Mouse (Mus musculus) mature B cell (primary cell): ENCODE measurements around the gene Polr3e.
"Not testable (repeated sequence)": the region's sequence is repeated elsewhere in the genome, so short reads cannot be mapped to it uniquely, and the experiment has no call there.

ENCODE experiments used
- in situ Hi-C: fragments of 300-500 bp; cut with MboI; formaldehyde crosslinking; loops from 2 replicates; pipeline ENCODE4 v1.14.3; 2019

The Polr3e gene

DNA sequence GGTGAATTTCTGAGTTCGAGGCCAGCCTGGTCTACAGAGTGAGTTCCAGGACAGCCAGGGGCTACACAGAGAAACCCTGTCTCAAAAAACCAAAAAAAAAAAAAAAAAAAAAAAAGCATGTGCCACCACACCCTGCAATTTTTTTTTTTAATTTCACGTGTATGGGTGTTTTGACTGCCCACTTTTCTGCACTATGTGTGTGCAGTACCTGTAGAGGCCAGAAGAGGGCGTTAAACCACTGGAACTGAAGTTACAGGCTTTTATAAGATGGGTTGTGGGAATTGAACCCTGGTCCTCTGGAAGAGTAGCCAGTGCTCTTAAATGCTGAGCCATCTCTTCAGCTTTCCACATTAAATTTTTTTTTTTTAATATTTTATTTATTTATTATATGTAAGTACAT lies 7.4 kb upstream of the Polr3e start:
- in situ Hi-C loops = not testable (repeated sequence)

DNA sequence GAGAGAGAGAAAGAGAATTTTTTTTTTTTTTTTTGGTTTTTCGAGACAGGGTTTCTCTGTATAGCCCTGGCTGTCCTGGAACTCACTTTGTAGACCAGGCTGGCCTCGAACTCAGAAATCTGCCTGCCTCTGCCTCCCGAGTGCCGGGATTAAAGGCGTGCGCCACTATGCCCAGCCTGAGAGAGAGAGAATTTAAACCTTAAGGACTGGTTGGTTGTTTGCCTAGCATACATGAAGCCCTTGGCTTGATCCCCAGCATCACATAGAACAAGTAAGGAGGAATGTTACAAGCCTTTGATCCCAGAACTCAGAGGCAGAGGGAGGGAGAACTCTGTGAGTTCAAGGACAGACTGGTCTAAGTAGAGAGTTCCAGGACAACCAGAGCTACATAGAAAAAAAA lies 6.3 kb upstream of the Polr3e start:
- in situ Hi-C loops = not testable (repeated sequence)

DNA sequence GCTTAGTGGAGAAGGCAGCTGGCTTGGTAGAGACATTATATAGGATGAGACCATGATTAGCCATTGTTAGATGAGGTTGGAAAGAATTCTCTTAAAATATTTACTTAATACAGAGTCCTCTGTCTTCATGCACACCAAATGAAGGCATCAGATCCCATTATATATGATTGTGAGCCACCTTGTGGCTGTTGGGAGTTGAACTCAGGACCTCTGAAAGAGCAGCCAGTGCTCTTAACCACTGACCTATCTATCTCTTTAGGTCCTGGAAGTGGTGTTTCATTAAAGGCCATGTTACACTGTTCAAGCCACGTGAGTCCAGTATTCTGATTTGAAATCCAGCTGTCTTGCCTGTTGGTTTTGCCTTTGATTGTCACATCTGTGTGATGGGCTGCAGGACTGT lies 4.2 kb upstream of the Polr3e start:
- in situ Hi-C loops = no loop called here

DNA sequence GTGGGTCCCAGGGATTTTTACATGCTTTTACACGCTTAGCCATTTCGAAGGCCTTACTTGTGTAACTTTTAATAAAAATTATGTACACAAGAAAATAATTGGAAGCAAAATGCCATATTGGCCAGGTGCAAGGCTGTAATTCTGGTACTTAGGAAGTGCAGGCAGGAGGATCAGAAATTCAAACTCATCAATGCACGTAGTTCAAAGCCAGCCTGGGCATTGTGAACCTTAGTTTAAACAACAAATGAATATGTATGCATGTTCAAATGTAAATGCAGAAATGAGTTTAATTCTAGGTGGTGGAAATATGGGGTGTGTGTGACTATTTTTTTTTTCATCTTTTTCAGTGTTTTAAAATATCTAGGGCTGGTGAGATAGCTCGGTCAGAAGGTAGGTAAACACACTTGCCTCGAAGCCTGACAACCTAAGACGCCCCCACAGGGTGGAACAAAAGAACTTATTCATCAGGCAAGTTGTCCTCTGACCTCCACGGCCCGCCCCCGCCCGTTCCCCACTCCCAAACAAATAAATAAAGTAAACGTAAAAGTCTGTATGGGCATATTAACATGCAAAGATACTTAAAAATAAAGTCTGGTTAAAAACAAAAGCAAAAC lies 1.2 kb upstream of the Polr3e start:
- in situ Hi-C loops = no loop called here

DNA sequence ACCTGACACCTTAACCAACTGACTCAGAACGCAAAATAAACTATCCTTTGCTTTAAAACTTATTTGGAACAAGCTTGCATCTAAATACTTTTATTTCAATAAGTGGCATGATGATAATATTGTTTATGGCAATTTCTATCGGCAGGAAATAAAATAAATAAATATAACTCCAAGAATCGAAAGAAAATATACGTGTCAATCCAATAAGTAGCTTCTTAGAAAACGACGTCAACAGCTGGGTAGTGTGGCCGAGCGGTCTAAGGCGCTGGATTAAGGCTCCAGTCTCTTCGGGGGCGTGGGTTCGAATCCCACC lies 309 bp upstream of the Polr3e start:
- in situ Hi-C loops = no loop called here

DNA sequence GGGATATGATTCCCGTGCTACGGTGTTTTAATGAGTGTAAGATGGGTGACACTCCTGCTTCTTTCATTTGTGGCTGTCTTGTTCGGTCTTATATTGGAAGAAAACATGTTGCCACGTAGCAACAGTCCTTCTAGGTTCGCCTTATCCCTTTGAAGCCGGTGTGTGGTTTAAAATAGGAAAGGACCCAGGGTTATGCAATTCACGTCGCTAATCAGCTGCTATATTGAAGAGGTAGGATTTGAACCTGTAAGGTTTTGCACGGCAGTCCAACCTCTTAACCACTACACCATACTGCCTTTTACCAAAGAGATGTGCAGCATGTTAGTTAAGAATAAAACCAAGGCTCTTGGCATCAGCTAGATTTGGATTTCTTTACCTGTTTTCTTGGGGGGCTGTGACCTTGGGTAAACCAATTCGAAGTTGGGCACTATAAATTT lies 1.0 kb downstream of the Polr3e start:
- in situ Hi-C loops = no loop called here

DNA sequence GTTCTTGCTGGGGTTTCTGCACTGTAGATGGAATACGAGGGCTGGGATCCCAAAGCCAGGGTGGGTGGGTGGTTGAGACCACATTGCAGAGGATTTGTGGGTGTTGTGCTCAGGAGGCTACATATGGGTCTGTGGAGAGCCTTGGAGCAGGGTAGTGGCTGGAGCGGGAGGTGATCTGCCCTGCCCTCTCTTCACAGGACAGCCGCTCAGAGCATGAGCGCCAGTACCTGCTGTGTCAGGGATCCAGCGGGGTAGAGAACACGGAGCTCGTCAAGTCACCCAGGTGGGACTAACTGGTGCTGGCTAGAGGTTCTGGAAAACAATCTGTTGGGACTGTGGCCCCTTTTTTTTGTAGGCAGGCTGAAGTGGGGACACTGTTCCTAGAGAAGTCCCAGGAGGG lies 15.6 kb downstream of the Polr3e start:
- in situ Hi-C loops = no loop called here

DNA sequence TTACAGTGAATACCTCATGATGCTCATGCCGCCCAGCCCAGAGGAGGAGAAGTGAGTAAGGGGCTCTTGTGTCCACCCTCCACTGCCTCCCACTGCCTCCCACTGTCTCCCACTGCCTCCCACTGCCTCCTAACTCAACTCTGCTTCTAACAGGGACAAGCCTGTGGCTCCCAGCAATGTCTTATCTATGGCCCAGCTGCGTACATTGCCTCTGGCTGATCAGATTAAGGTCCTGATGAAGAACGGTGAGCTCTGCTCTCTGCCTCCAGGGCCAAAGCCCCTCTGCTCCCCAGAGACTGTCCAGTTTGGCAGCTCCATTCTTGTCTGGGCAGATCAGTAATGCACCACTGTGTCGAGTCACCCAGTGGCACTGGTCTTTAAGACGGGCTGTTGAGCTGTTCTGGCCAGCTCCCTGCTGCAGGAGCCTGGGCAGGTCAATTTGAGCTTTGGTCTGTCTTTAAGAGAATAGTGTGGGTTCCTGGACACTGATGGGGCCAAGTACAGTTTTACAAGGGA lies 16.2 kb downstream of the Polr3e start:
- in situ Hi-C loops = no loop called here

DNA sequence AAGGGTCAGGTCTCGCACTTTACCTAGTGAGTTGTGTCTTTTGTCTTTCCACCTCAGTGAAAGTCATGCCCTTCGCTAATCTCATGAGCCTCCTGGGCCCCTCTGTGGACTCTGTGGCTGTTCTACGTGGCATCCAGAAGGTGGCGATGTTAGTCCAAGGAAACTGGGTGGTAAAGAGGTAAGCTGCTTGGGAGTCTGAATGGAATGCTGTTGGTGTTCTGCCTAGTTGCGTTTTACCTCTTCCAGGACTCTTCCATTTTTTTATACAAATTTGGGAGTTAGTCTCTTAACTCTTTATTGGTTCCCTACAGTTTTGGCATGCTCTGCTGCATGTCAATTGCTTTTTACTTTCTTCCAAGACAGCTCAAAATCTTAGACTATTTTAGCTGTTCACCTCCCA lies 17.2 kb downstream of the Polr3e start:
- in situ Hi-C loops = no loop called here

DNA sequence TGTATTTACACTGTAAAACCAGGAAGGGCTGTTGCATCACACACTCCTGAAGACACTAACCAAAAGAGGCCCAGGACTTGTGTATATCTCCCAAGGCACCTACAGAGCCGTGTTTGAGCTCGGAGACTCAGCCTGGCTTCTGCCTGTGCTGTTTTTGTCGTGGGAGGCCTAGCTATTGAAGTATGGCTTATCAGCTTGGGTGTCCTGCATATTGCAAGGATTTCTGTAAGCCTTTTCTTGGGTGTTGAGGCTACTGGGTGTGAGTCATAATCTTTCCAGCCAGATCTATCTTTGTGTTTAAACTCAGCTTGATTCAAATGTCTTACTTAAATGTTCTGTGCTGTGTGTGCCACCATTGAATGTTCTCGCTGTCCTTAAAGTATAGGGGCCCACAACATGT lies 19.0 kb downstream of the Polr3e start:
- in situ Hi-C loops = no loop called here

DNA sequence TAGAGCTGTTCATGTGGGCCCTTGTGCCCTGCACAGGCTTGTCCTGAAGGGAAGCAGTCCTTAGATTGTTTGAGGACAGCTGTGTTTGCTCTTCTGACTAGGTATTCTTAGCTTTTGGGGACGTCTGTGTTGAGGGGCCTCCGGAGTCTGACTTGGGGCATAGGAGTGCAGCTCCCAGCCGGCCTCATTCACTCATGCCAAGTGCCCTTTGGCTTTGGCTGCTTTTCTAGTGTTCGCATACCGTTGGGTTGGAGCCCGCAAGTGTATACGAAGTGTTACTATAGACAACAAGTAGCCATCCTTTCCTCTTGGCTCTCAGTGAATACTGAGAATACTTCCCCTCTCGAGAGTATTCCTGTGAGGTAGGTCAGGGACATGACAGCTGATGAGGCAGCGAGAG lies 20.7 kb downstream of the Polr3e start:
- in situ Hi-C loops = no loop called here

DNA sequence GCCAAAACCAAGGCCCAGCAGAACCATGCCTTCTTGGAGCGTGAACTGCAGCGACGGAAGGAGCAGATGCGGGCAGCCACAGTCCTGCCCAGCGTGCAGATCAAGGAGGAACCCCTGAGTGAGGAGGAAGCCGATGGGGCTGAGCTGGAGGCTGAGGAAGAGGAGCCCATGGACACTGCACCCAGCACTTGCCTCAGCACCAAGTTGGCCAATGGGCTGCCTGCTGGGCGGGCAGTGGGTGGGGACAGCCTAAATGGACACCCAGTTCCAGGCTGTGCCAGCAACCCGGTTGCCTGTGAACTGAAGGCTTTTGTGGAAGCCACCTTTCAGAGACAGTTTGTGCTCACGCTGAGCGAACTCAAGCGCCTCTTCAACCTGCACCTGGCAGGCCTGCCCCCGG lies 22.8 kb downstream of the Polr3e start:
- in situ Hi-C loops = no loop called here

DNA sequence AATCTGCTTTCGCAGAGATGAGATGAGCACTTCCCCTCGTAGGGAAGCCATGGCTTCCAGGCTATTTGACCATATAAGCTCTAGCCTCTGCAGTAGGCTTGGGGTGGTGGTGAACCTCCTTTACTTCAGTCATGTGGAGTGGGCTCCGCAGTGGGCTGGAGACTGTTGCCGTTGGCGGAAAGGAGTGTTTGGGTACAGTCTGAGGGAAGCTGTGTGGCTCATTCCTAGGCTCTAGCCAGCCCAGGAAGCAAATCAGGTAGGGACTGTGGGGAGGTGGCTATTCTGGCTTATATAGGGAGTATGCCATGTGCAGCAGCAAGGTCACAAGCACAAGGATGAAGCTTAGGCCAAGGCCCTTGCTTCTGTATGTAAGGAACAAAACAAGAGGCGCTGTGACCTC lies 23.7 kb downstream of the Polr3e start:
- in situ Hi-C loops = no loop called here

DNA sequence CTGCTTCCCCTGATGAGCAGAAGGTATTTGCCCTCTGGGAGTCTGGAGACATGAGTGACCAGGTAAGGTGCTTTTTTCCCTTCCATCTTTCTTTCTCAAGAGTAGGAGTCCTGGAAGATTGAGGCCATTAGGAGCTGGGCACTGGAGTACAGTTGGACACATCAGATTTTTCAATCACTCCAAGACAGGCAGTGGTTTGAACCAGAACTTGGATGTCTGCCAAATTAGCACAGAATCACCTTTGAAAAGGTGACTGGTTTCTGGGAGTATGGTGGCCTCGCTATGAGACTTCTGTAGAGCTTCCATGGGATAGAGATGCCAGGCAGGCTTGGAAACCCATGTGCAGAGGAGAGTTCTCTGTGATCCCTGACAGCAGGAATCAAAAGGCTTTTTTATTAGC lies 25.0 kb downstream of the Polr3e start:
- in situ Hi-C loops = no loop called here

DNA sequence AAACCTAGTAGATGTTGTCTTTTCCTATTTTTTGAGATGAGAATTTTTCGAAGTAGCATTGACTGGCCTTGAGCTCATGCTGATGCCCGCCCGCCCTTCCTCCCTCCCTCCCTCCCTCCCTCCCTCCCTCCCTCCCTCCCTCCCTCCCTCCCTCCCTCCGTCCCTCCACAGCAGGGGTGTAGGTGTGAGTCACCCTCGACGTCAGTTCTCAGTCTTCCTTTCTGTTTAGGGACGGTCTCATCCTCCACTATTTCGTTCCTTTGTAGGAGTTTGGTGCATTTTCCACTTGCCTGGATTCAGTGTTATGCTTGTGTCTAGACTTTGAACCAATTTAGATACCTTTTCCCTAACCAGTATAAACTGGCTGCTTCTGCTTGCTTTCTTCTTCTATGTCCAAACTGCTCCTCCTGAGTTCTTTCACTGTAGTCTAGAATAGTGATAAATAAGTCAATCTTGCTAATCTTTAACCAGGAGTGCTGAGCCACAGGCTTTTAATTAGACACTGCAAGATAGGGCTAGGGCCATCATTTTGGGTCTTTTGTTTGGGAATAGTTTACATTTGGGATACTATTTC lies 26.5 kb downstream of the Polr3e start:
- in situ Hi-C loops = no loop called here

DNA sequence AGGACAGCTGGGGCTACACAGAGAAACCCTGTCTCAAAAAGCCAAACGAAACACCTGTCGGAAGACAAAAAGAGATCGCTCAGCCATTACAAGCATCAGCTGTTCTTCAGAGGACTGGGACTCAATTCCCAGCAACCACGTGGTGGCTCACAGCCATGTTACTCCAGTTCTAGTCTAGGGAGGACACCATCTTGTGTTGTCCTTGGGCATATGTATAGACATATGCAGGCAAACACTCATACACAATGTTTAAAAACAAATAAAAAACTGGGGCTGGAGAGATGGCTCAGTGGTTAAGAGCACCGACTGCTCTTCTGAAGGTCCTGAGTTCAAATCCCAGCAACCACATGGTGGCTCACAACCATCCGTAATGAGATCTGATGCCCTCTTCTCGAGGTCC lies 36.0 kb downstream of the Polr3e start:
- in situ Hi-C loops = not testable (repeated sequence)

DNA sequence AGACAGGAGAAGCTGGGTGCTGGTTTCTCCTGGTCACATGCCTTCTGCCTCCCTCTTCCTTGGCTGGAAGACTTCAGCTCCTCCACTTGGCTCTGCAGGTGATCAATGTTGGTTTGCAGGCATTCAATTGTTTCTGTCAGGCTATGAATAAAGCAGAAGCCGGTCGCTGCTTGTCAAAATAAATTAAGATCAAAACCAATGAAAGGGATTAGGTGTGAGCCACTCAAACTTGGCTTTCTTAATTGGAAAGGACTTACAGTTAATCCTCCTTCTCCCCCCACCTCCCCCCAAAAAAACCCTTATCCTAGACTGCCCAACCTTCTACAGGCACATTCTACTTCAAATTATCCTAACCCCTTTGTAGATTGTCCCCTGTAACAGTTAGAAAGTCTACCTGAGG lies 42.6 kb downstream of the Polr3e start:
- in situ Hi-C loops = no loop called here

DNA sequence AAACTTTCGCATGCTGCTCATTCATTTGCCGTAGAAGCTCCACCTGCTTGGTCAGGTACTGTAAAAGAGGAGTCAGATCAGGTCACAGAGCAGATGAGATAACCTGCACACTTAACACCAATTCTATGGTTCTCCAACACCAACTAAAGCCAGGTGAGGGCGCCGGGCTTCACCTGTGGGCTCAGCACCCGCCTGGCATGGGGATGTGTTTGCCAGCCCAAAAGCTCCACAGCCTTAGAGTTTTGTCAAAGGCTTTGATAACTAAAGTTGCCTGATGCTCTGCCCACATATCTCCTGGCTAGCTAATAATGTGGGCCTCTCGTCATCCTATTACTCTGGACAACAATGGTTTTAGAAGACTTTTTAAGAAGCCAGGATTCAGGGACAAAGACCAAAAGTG lies 43.1 kb downstream of the Polr3e start:
- in situ Hi-C loops = no loop called here

DNA sequence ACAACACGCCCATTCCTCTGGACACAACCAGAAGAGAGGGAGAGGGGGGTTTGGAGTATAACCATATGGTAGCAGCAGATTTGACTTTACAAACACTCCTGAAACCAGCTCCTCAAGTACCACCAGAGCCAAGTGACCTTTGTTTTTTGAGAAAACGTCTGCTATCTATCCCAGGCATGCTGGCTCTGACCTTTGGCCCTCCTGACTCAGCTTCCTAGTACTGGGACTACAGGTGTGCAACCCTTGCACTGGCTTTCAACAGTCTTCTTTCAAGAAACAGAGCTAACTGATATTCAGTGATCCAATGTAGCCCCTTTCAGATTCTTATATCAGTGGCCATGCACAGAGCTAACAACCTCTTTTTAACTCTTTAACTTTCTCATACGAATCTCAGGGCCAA lies 44.3 kb downstream of the Polr3e start:
- in situ Hi-C loops = no loop called here

DNA sequence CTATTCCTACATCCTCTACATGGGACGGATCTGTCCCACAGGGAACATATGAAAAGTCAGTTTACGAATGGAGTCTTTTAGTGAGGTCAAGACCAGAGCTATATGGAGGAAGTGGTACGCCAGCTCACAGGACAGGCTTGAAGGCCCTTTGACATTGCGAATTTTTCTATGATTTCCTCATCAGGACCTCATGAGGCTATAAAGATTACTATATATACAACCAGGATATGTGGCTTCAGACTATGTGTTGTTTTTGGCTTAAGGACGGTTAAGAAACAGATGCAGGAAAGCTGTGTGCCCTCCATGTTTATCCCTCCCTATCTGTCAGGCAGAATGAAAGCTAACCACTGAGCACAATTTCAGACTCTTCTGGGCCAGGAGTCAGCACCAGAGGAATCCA lies 45.6 kb downstream of the Polr3e start:
- in situ Hi-C loops = no loop called here

DNA sequence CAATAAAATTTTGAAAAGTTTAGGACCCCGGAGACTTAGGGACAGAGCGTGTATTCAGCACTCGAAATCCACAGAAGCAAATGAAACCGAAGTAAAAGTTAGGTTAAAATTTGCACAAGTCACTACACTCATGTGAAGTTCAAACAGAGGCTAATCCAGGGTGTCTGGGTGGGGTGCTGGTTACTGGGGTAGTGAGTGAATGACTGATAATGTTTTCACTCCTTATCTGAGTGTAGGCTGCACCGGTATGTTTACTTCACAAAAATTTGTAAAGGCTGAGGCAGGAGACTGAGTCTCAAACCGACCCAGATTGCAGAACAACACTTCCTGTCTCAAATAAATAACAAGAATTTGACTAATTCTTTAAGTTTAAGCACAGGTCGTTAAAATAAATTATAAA lies 51.7 kb downstream of the Polr3e start:
- in situ Hi-C loops = no loop called here

DNA sequence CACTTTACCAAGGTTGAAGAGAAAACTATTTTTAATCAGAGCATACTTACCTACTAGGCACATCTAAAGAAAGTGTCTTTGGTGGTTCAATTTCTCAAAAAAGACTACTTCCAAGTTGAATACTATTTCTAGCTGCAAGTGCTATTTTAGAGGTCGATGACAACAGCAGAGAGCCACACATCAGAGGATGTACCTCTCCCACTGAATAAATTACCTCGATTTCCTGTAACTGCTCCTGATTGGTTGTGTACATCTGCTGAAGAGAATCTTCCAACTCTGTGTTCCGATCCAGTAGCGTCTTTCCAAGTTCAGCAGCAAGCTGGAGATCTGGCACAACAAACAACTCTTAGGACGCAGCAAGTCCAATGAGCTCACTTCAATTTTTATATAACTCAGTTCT lies 52.6 kb downstream of the Polr3e start:
- in situ Hi-C loops = no loop called here

DNA sequence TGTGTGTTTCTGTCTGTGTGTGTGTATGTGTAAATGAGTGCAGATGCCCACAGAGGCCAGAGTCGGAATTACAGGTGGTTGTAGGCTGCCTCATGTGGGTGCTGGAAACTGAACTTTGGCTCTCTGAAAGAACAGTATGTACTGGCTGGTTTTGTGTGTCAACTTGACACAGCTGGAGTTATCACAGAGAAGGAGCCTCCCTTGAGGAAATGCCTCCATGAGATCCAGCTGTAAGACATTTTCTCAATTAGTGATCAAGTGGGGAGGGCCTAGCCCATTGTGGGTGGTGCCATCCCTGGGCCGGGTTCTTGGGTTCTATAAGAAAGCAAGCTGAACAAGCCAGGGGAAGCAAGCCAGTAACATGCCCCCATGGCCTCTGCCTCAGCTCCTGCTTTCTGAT lies 54.9 kb downstream of the Polr3e start:
- in situ Hi-C loops = not testable (repeated sequence)

DNA sequence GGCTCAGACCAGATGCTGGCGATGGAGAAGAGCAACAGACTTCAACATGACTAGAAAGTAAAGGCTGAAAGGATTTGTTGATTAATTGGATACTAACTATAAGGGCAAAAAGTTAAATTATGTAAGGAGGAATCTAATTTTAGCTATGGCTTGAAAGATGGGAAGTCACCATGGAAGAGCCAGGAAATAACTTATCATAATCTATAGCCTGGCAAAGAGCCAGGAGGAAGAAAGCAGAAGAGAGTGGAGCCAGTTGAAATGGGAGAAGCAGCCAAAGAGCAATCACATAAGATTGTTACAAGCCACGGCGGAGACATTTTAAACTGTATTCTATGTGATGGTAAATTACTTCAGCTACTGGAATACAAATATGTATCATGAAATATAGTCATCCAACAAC lies 56.5 kb downstream of the Polr3e start:
- in situ Hi-C loops = no loop called here
